9 mouse cellular contexts compared by ENCODE assay signal in the genomic region with DNA sequence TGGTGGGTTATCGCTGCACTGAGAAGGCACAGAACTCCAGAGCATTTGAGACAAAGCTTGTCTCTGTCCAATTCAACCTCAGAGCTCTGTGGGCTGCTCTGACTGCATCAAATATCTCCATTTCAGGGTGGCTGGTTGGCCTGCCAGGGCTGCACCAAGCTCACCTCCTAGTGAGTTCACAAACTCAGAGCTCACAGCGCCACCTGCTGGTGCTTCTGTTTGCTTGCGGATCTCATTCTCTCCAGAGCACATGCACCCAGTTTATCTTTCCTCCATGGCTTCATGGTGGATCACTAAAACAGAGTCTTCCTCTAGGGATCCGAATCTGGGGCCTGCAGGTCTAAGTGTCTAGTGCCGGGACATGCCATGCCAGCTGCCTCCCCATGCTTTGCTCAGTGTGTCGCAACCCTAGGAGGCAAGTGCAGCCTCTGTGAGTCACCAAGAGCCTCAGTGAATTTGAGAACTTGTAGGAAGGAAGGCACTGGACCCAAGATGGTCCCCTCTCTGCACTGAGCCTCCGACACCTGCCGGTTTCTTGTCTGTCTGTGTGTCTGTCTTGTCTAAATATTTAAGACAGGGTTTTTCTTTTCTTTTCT. TPM values are rescaled to one million over a fixed set of nuclear protein-coding genes. Genes with fewer than 3 reads are reported as not detected.
DNase-seq lines count a peak whose midpoint lies in the region; ATAC-seq and TF ChIP-seq lines count a peak whose summit lies in the region.
"Had no signal": no experiment of that assay in that cellular context is flagged by ENCODE, and none has a peak within 500 bp of the region (broad histone marks: within the 10 kb centered on the region; RNA-seq: fewer than 3 reads in every experiment).

No protein-coding gene starts in this region.

- ATAC-seq in heart, embryonic 11.5 days (replicated peaks; ENCODE audit: insufficient number of reproducible peaks, low FRiP score, low TSS enrichment), result no peak
- ATAC-seq in midbrain, postnatal 0 days (ENCODE audit: low FRiP score), result peak; percentile 63; the same call in 1 of the 2 replicates

- H3K36me3 ChIP-seq in heart, embryonic 10.5 days, result no peaks in the 10 kb centered on the region
- no peaks in the 10 kb centered on the region for H3K36me3 ChIP-seq in heart, embryonic 11.5 days (ENCODE audit: control insufficient read depth, insufficient read depth, low read length)
- H3K36me3 ChIP-seq in midbrain, postnatal 0 days (ENCODE audit: insufficient read depth, low read length), result no peaks in the 10 kb centered on the region

- peak; percentile 88 for DNase-seq in heart, embryonic 10.5 days (ENCODE audit: low spot score)
- DNase-seq in adrenal gland, postnatal 14 days, result peak; percentile 75
- DNase-seq in fibroblast of lung, adult 2 months (ENCODE audit: low read depth), result peak; percentile 25
- DNase-seq in kidney, adult 11 months, result peak; percentile 42
- DNase-seq in left cerebral cortex, postnatal 4 days, result peak; percentile 69
- DNase-seq in midbrain, postnatal 0 days (ENCODE audit: low spot score), result peak; percentile 90
- peak; percentile 32 to 78 for DNase-seq in spleen, postnatal 10 days (ENCODE audit: low spot score in 2 of 2)

- H3K4me3 ChIP-seq in heart, embryonic 10.5 days, result no peak overlapping the region
- H3K4me3 ChIP-seq in heart, embryonic 11.5 days (ENCODE audit: low read depth, low read length), result no peak overlapping the region
- H3K4me3 ChIP-seq in midbrain, postnatal 0 days (ENCODE audit: low read depth, low read length), result no peak overlapping the region

- no peak overlapping the region for H3K27ac ChIP-seq in heart, embryonic 10.5 days
- H3K27ac ChIP-seq in heart, embryonic 11.5 days (ENCODE audit: low read depth, low read length), result no peak overlapping the region
- H3K27ac ChIP-seq in midbrain, postnatal 0 days (ENCODE audit: low read depth, low read length), result no peak overlapping the region

- peaks cover 83% of the 10 kb centered on the region for H3K27me3 ChIP-seq in heart, embryonic 10.5 days (ENCODE audit: insufficient read depth, poor library complexity, severe bottlenecking)
- peaks cover 50% of the 10 kb centered on the region for H3K27me3 ChIP-seq in heart, embryonic 11.5 days (ENCODE audit: control insufficient read depth, insufficient read depth, low read length)
- peaks cover 2% of the 10 kb centered on the region for H3K27me3 ChIP-seq in midbrain, postnatal 0 days (ENCODE audit: insufficient read depth, low read length)

- H3K4me1 ChIP-seq in heart, embryonic 10.5 days, result no peaks in the 10 kb centered on the region
- no peaks in the 10 kb centered on the region for H3K4me1 ChIP-seq in heart, embryonic 11.5 days (ENCODE audit: control insufficient read depth, insufficient read depth, low read length)
- no peaks in the 10 kb centered on the region for H3K4me1 ChIP-seq in midbrain, postnatal 0 days (ENCODE audit: insufficient read depth, low read length)

- H3K9me3 ChIP-seq in heart, embryonic 10.5 days, result no peaks in the 10 kb centered on the region
- no peaks in the 10 kb centered on the region for H3K9me3 ChIP-seq in heart, embryonic 11.5 days (replicated peaks; ENCODE audit: control insufficient read depth, low read length)
- no peaks in the 10 kb centered on the region for H3K9me3 ChIP-seq in midbrain, postnatal 0 days (ENCODE audit: low read length)

- no peak overlapping the region for H3K4me2 ChIP-seq in heart, embryonic 11.5 days
- H3K4me2 ChIP-seq in midbrain, postnatal 0 days (ENCODE audit: low read depth, low read length, poor library complexity, severe bottlenecking), result no peak overlapping the region

- intact Hi-C loops in left cerebral cortex, postnatal 4 days (cut with DNase I), result loop anchor here (10.0 kb wide), 1 partner anchor 129 kb away; no protein-coding TSS in a partner anchor

- no peak overlapping the region for H3K9ac ChIP-seq in heart, embryonic 11.5 days (ENCODE audit: low read depth, low read length)
- no peak overlapping the region for H3K9ac ChIP-seq in midbrain, postnatal 0 days (replicated peaks; ENCODE audit: low read length, poor library complexity, severe bottlenecking)

- 28% methylated on average over 8 of the region's 8 CpGs for WGBS in heart, embryonic 10.5 days
- WGBS in heart, embryonic 11.5 days (ENCODE audit: insufficient replicate concordance), result 25% methylated on average over 8 of the region's 8 CpGs
- 31% methylated on average over 8 of the region's 8 CpGs for WGBS in midbrain, postnatal 0 days

- TF ChIP-seq CTCF in midbrain, postnatal 0 days (IDR thresholded peaks at IDR 0.05), result peak; percentile 90

RNA-seq across cellular contexts. Expression of a gene that starts 3.6 kb away (rescaled TPM):
- polyA plus RNA-seq in heart, embryonic 10.5 days (2016; fragmentation: Nextera tagmentation; extraction: Ambion mirVana), result not detected in 2 replicates
- polyA plus RNA-seq in heart, embryonic 11.5 days (2014; fragmentation: Nextera tagmentation; extraction: Ambion mirVana), result not detected in 2 replicates
- total RNA-seq in adrenal gland, postnatal 14 days (2021), result 0.44 TPM in 1 of 2 replicates, not detected in the other
- total RNA-seq in left cerebral cortex, postnatal 4 days (2021), result not detected
- not detected in 2 replicates for total RNA-seq in midbrain, postnatal 0 days (2014; rRNA removed)
- not detected in 2 replicates for polyA plus RNA-seq in midbrain, postnatal 0 days (2015; fragmentation: Nextera tagmentation; extraction: Ambion mirVana)

RNA-seq across cellular contexts. Expression of a gene that starts 25.3 kb away (rescaled TPM):
- polyA plus RNA-seq in heart, embryonic 10.5 days (2016; fragmentation: Nextera tagmentation; extraction: Ambion mirVana), result 0.40 TPM in 1 of 2 replicates, not detected in the other
- not detected in 2 replicates for polyA plus RNA-seq in heart, embryonic 11.5 days (2014; fragmentation: Nextera tagmentation; extraction: Ambion mirVana)
- not detected in 2 replicates for total RNA-seq in adrenal gland, postnatal 14 days (2021)
- not detected for total RNA-seq in left cerebral cortex, postnatal 4 days (2021)
- not detected in 2 replicates for total RNA-seq in midbrain, postnatal 0 days (2014; rRNA removed)
- not detected in 2 replicates for polyA plus RNA-seq in midbrain, postnatal 0 days (2015; fragmentation: Nextera tagmentation; extraction: Ambion mirVana)
- polyA plus RNA-seq: liver, embryonic 16.5 days had no signal

Comparison
In these comparisons a context has a peak if more than half of its experiments do, and no peak if none do; other contexts are left out.
1. DNase-seq: peak in every context shown above with its lines; median percentile 90 in midbrain, postnatal 0 days; 88 in heart, embryonic 10.5 days; 75 in adrenal gland, postnatal 14 days; 69 in left cerebral cortex, postnatal 4 days; 55 in spleen, postnatal 10 days; 42 in kidney, adult 11 months; 25 in fibroblast of lung, adult 2 months.